Mouse (Mus musculus): ENCODE results near the gene Mastl. TPM values are rescaled to one million over a fixed set of nuclear protein-coding genes. Genes with fewer than 3 reads are reported as not detected.

Mastl gene
- 0.38 and 0.50 TPM in 2 replicates for polyA plus RNA-seq (2012; rRNA removed)

DNA sequence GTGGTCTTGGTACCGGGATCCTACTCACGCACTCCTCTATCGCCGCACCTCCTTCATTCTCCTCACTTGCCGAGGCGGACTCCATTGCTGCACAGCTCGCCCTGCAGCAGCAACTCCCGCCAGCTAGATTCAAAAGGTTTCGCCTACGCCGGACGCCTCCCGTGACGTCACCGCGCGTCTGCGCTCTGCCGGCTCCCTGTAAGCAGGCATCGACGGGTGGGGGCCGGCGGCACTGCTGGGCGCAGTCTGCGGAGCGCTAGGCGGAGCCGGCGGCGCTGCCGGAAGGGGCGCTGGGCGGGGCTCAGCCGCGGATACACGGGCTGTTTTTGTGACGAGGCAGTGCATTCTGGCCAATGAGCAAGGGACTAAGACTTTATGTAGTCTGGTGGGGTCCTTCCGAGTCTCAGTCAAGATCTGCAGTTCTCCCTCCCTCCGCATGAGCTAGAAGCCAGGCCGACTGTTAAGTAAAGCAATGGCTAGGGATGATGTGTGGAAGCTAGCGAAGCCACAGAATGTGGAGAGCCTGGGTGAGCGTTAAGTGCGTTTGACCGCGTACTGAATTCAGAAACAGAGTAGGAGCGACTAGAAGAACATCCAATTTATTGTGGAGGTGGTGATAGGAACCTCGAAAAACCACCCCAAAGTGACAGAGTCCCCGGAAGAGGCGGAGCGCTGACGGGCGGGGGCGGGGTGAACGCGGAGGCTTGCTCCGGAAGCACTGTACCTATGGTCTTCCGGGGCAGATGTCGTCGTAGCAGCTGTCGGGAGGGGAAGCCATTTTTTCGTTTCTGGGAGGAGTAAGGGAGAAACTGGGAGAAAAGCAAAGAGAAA is at the start of gene Mastl, which contains the start of gene Yme1l1:
Gene Mastl, minus strand, starts transcription at position 248 of the 831 bp plus-strand sequence.
Gene Yme1l1, plus strand, starts transcription at position 593 of the 831 bp plus-strand sequence.

DNA sequence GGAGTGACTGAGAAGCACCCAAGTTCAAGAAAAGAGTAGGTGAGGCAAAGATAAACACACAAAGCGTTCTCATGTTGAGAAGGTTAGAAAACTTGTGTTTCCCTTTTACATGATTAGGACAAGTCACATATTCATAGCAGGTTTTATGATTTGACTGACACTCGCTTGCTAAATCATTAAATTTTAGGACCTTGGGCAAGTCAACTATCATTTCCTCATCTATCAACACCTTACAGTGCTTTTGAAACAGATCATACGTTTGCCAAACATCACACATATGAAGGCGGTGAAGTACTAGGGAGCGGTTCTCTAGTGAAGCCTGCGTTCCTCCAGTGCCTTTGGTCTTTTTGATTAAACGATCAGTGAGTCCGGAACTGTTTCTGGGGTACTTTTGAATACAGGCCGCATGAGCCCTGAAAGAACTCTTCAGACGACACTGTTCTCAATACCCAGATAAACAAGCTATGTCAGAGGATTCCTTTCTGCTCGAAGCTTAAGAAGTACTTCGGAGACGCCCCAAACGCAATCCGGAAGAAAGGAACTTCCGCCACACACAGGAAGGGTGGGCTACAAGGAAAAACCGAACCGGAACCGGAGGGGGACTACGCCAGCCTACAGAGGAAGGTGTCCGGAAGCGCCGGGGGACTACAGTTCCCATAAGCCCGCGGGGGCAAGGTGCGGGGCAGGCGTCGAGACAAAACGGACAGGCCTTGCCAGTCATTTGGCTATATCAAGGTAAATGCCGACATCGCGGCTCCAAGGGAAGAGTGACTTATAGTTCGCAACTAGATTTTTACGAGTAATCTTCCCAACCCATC is 88.1 kb downstream of the Mastl start, which contains the start of gene Acbd5:
Gene Acbd5, plus strand, starts transcription at position 616 of the 818 bp plus-strand sequence.

Other genes with a start within 250 kb of the Mastl start
- gene Abi1, start 115.8 kb downstream of the Mastl start, polyA plus RNA-seq (2012; rRNA removed) = 126 and 147 TPM in 2 replicates
- gene Acbd5, start 87.9 kb downstream of the Mastl start, polyA plus RNA-seq (2012; rRNA removed) = 9.1 and 11.2 TPM in 2 replicates
- gene Yme1l1, start 345 bp upstream of the Mastl start, polyA plus RNA-seq (2012; rRNA removed) = 2.4 and 2.7 TPM in 2 replicates
- not detected in 2 replicates for gene 4931423N10Rik, start 51.5 kb upstream of the Mastl start, polyA plus RNA-seq (2012; rRNA removed)
- gene Nxph2, start 165.2 kb upstream of the Mastl start, polyA plus RNA-seq (2012; rRNA removed) = not detected in 2 replicates

Measured in ovary, adult 2 months (tissue).